Mouse (Mus musculus): ENCODE data around the gene Cnga3. TPM values are rescaled to one million over a fixed set of nuclear protein-coding genes. Genes with fewer than 3 reads are reported as not detected.

The Cnga3 gene
- total and polyA plus RNA-seq, 3 experiments: 0.08 to 0.36 (median 0.30) TPM

DNA sequence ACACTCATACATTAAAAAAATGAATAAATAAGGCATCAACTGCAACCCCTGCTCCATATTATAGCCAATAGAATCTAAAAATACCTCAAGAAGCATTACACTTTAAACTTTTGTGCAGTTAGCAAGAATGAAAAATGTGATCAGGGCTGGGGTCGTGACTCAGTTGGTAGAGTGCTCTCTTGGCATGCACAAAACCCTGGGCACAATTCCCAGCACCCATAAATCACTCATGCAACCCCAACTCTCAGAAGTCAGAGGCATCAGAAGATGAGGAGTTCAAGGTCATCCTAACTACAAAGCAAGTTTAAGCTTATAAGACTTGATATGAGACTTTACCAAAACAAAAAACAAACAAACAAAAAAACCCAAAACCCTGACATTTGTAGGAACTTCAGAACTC lies 73.5 kb downstream of the Cnga3 start:
- no peak overlapping the region for H3K27ac ChIP-seq (ENCODE audit: insufficient read depth, low read depth)
- no peaks in the 10 kb centered on the region for H3K4me1 ChIP-seq (ENCODE audit: control insufficient read depth in 1 of 2, insufficient read depth in 2 of 2)
- H3K9me3 ChIP-seq (replicated peaks; ENCODE audit: low read length): peaks cover 5% of the 10 kb centered on the region
- in situ Hi-C loops (cut with MboI; ENCODE audit: low pct_ligation_motif_present, low pct_unique_long_range_greater_than_20kb, low sequenced_read_pairs) (loop anchor here (5.0 kb wide), 1 partner anchor 95 kb away; no protein-coding TSS in a partner anchor), dilution Hi-C loops (cut with MboI; ENCODE audit: extremely low pct_ligation_motif_present, extremely low pct_unique_long_range_greater_than_20kb, low sequenced_read_pairs) (no loop called here)
- H3K79me2 ChIP-seq (replicated peaks; ENCODE audit: control insufficient read depth, extremely low read depth, insufficient read depth, poor library complexity, severe bottlenecking): no peaks in the 10 kb centered on the region
- H3K4me3 ChIP-seq (replicated peaks in 1 of 3; ENCODE audit: low read depth in 2 of 3, low read length in 2 of 3, poor library complexity in 1 of 3): no peak overlapping the region
- no peak overlapping the region for H3K4me2 ChIP-seq (ENCODE audit: insufficient read depth, low read depth, poor library complexity, severe bottlenecking)
- TF ChIP-seq MAZ (IDR thresholded peaks at IDR 0.05; ENCODE audit: low read depth, low read length) (no peak), SIN3A (IDR thresholded peaks at IDR 0.05; ENCODE audit: low read length) (no peak), EP300 (IDR thresholded peaks at IDR 0.05; ENCODE audit: low read length) (no peak), GABPA (IDR thresholded peaks at IDR 0.05; ENCODE audit: insufficient replicate concordance, low read depth, low read length) (no peak), TBP (conservative IDR thresholded peaks at IDR 0.05; ENCODE audit: low read depth, low read length) (no peak), CHD1 (IDR thresholded peaks at IDR 0.05; ENCODE audit: low read depth, low read length) (no peak), NELFE (IDR thresholded peaks at IDR 0.05; ENCODE audit: low read depth, low read length) (no peak), MEF2A (IDR thresholded peaks at IDR 0.05; ENCODE audit: borderline replicate concordance, low read depth, low read length) (no peak)
- no peak overlapping the region for H3K9ac ChIP-seq (ENCODE audit: insufficient read depth, low read depth)
- no peaks in the 10 kb centered on the region for H3K36me3 ChIP-seq (replicated peaks in 1 of 2; ENCODE audit: control insufficient read depth in 1 of 2, insufficient read depth in 1 of 2, low read length in 1 of 2)
- H3K27me3 ChIP-seq (replicated peaks): no peaks in the 10 kb centered on the region
- no peak for DNase-seq (ENCODE audit: extremely low read depth)

DNA sequence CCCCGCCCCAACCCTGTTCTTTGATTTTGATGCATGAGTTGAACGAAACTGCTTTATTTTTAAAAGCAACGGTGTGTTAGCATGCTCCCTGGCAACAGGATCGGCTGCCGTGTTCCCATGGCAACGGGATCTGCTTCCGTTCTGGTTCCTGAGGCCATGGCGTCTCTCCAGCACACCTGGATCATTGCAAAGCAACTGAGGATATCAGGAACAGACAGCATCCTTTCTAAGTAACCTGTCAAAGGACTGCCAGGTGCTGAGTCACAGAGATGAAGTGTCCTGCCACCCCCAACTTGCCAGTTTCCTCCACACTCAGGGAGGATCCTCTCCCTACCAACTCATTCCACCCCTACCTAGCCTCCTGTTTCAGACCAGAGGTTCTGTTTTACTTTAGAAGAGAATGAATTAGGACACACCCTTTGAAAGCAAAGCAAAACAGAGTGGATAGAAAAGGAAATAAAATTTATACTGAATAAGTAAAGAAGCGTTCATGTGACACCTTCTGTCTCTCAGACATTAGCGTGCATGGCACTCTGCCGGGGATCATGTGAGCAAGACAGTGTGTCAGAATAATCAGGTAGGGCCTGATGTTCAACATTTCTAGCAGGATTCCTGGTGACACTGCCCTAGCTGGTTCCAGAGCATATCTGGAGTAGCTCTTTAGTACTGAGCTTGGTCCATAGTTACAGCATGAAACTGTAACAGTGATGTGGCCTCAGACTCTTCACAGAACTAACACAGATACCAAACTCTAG lies 74.1 kb downstream of the Cnga3 start:
- Histone ChIP-seq H3K4me2 (ENCODE audit: insufficient read depth, low read depth, poor library complexity, severe bottlenecking) (no peak overlapping the region), H3K36me3 (replicated peaks in 1 of 2; ENCODE audit: control insufficient read depth in 1 of 2, insufficient read depth in 1 of 2, low read length in 1 of 2) (no peaks in the 10 kb centered on the region), H3K27ac (ENCODE audit: insufficient read depth, low read depth) (no peak overlapping the region), H3K9me3 (replicated peaks; ENCODE audit: low read length) (peaks cover 5% of the 10 kb centered on the region), H3K27me3 (replicated peaks) (no peaks in the 10 kb centered on the region), H3K79me2 (replicated peaks; ENCODE audit: control insufficient read depth, extremely low read depth, insufficient read depth, poor library complexity, severe bottlenecking) (no peaks in the 10 kb centered on the region), H3K4me3 (replicated peaks in 1 of 3; ENCODE audit: low read depth in 2 of 3, low read length in 2 of 3, poor library complexity in 1 of 3) (no peak overlapping the region), H3K4me1 (ENCODE audit: control insufficient read depth in 1 of 2, insufficient read depth in 2 of 2) (no peaks in the 10 kb centered on the region), H3K9ac (ENCODE audit: insufficient read depth, low read depth) (no peak overlapping the region)
- dilution Hi-C loops (cut with MboI; ENCODE audit: extremely low pct_ligation_motif_present, extremely low pct_unique_long_range_greater_than_20kb, low sequenced_read_pairs): no loop called here
- in situ Hi-C loops (cut with MboI; ENCODE audit: low pct_ligation_motif_present, low pct_unique_long_range_greater_than_20kb, low sequenced_read_pairs): loop anchor here (5.0 kb wide), 1 partner anchor 94 kb away; no protein-coding TSS in a partner anchor
- TF ChIP-seq IRF4 (IDR thresholded peaks at IDR 0.05; ENCODE audit: low read depth, low read length) (no peak), MAZ (IDR thresholded peaks at IDR 0.05; ENCODE audit: low read depth, low read length) (no peak), ZC3H11A (IDR thresholded peaks at IDR 0.05; ENCODE audit: low read depth, low read length) (no peak), UBTF (IDR thresholded peaks at IDR 0.05; ENCODE audit: low read depth, low read length) (no peak), PAX5 (IDR thresholded peaks at IDR 0.05; ENCODE audit: low read length) (no peak)
- DNase-seq (ENCODE audit: extremely low read depth): no peak

DNA sequence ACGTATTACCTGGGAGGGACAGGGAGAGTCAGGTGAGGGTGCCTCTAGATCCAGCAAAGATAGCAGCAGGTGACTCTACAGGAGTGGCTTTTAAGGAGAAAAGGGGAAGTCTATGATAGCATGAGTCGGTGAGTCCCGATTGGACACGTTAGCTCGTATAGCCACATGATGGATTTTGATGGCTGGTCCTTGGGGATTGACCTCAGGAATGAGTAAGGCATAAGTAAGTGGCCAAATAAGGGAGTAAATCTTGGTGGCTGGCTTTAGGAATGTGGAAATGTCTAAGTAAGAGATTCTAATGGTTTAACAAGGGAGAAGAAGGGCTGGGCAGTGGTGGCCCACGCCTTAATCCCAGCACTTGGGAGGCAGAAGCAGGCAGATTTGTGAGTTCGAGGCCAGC lies 74.7 kb downstream of the Cnga3 start:
- dilution Hi-C loops (cut with MboI; ENCODE audit: extremely low pct_ligation_motif_present, extremely low pct_unique_long_range_greater_than_20kb, low sequenced_read_pairs) (no loop called here), in situ Hi-C loops (cut with MboI; ENCODE audit: low pct_ligation_motif_present, low pct_unique_long_range_greater_than_20kb, low sequenced_read_pairs) (loop anchor here (5.0 kb wide), 1 partner anchor 93 kb away; no protein-coding TSS in a partner anchor)
- TF ChIP-seq BHLHE40 (IDR thresholded peaks at IDR 0.05; ENCODE audit: low read depth, low read length): no peak
- no peak for TF ChIP-seq UBTF (IDR thresholded peaks at IDR 0.05; ENCODE audit: low read depth, low read length)
- TF ChIP-seq MAZ (IDR thresholded peaks at IDR 0.05; ENCODE audit: low read depth, low read length): no peak
- no peak for TF ChIP-seq ZKSCAN1 (IDR thresholded peaks at IDR 0.05; ENCODE audit: borderline replicate concordance, low read depth, low read length)
- no peak for TF ChIP-seq CHD2 (IDR thresholded peaks at IDR 0.05; ENCODE audit: low read length)
- no peak for TF ChIP-seq CTCF (conservative IDR thresholded peaks at IDR 0.05 in 1 of 2, IDR thresholded peaks at IDR 0.05 in 1 of 2; ENCODE audit: low read depth in 2 of 2, low read length in 2 of 2)
- no peak for DNase-seq (ENCODE audit: extremely low read depth)
- no peaks in the 10 kb centered on the region for H3K27me3 ChIP-seq (replicated peaks)
- H3K36me3 ChIP-seq (replicated peaks in 1 of 2; ENCODE audit: control insufficient read depth in 1 of 2, insufficient read depth in 1 of 2, low read length in 1 of 2): no peaks in the 10 kb centered on the region
- H3K4me1 ChIP-seq (ENCODE audit: control insufficient read depth in 1 of 2, insufficient read depth in 2 of 2): no peaks in the 10 kb centered on the region
- H3K9ac ChIP-seq (ENCODE audit: insufficient read depth, low read depth): no peak overlapping the region
- no peak overlapping the region for H3K4me2 ChIP-seq (ENCODE audit: insufficient read depth, low read depth, poor library complexity, severe bottlenecking)
- no peak overlapping the region for H3K4me3 ChIP-seq (replicated peaks in 1 of 3; ENCODE audit: low read depth in 2 of 3, low read length in 2 of 3, poor library complexity in 1 of 3)
- H3K79me2 ChIP-seq (replicated peaks; ENCODE audit: control insufficient read depth, extremely low read depth, insufficient read depth, poor library complexity, severe bottlenecking): no peaks in the 10 kb centered on the region
- peaks cover 1% of the 10 kb centered on the region for H3K9me3 ChIP-seq (replicated peaks; ENCODE audit: low read length)
- H3K27ac ChIP-seq (ENCODE audit: insufficient read depth, low read depth): no peak overlapping the region
